Mouse (Mus musculus): ENCODE data around the gene Sspo.

DNA sequence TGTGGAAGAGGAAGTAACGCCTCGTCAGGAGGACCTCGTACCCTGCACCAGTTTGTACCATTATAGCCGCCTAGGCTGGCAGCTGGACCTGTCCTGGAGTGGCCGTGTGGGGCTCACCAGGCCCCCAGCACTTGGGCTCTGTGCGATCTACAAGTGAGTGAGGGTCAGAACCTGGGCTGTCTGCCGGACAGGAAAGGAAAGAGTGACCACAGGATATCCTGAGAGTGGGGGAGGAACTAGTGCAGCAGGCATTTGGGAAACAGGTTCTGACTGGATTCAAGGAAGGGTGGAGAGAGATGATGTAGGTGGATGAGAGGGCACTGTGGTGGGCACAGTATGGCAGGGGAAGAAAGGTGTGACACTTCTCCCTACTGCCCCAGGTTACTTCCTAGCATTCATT, 498 bp downstream of the Sspo start:
- TF ChIP-seq CTCF (conservative IDR thresholded peaks at IDR 0.05; ENCODE audit: low read length) = no peak
- TF ChIP-seq POU5F1 (IDR thresholded peaks at IDR 0.05; ENCODE audit: borderline replicate concordance, low read length) = no peak

All from E14TG2a.4 (cell line).